Mouse (Mus musculus) megakaryocyte-erythroid progenitor cell, adult 5 weeks (primary cell): ENCODE results near the gene Slc13a3. TPM values are rescaled to one million over a fixed set of nuclear protein-coding genes. Genes with fewer than 3 reads are reported as not detected.

Source experiments
- polyA plus RNA-seq: library from polyadenylated mRNA; stranded (reverse); fragments of >175 nt; gene quantifications from 2 replicates; pipeline ENCODE4 v1.2.3, GENCODE M21; 2012

Slc13a3 gene
- polyA plus RNA-seq: 0.16 and 0.27 TPM in 2 replicates

GRCm38 (mm10) chr2:165473003-165473402 lies at the start of gene Slc13a3:
Gene Slc13a3, minus strand, starts transcription at chr2:165473230.

DNA sequence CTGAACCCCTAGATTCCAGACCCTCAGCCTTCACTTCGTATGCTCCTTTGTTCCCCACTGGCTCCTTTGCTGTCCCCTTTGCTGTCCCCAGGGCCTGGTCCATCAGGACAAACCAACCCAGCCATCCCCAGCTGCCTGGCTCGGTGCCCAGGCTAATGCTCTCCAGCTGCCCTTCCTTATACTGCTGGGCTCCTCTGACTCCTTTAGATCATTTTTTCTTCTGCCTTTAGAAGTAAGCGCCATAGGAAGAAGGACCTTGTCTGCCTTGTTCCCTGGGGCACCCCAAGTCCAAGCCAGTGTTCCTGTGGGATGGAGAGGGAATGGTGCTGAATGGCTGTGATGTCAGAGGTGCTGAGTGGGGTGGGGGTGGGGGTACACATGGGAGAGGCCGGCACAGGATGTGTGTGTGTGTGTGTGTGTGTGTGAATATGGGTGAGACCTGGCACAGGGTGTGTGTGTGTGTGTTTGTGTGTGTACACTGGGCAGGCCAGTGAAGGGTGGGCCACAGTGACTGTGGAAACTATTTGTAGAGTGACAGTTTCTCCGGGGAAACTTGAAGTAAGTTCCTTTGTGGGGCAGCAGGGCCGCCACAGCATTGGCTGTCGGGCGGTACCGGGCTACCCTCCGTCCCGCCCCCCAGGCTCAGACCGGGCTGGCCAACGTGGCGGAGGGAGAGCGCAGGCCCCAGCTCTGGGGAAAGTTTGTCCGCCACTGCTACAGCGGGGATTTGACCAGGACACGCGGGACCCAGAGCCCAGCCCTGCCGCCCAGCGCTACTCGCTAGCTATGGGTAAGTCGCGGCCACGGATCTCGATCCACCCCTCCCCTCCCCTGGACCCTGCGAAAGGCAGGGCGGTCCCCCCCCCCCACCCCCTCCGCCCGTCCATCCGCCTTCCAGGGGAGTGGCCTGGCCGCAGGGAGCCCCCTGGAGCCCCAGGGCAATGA lies 30.5 kb upstream of the Slc13a3 start, which contains the start of gene Slc2a10:
TSS of gene Slc2a10 (plus strand) at position 529 of the 945 bp plus-strand sequence.

GRCm38 (mm10) chr2:165492648-165493553 lies 19.9 kb upstream of the Slc13a3 start, which contains the start of gene Trp53rka:
Gene Trp53rka, minus strand, starts transcription at chr2:165493324.

DNA sequence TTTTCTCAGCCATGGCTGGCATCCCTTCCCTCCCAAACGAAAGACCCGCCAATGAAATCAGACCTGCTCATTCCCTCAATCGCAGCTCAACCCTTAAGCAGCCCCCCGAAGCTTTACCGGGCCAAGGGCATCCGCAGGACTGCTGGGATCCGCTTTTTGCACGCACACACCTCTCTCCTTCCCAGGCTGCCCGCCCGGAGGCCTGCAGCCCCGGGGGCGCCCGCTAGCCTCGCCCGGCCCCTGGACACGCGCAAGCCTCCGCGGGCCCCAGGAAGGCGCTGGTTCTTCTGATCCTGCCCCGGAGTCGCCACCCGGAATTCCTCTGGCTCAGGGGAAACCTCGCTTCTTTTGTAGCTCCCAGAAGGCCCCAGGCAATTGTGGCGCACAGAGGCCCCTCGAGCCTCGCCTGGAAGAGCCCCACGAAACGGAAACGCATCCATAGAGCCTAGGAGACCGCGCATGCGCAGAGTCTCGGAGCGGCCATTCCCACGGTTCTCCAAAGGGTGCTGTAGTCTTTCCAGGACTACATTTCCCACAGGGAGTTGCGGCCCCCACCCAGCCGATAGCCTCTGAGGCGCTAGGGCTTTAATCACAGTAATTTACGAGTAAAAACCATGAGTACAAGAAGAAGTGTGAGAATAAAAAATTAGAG lies 85.1 kb downstream of the Slc13a3 start, which contains the start of gene Zfp334:
TSS of gene Zfp334 (minus strand) at position 416 of the 652 bp plus-strand sequence.

GRCm38 (mm10) chr2:165368496-165368895 lies 104.5 kb downstream of the Slc13a3 start, which contains the start of gene Zfp663:
Gene Zfp663, minus strand, starts transcription at chr2:165368729.

Other genes with a start within 250 kb of the Slc13a3 start
- gene Cdh22, start 238.4 kb downstream of the Slc13a3 start, polyA plus RNA-seq: 0.02 and 0.03 TPM in 2 replicates
- gene Slc35c2, start 185.4 kb downstream of the Slc13a3 start, polyA plus RNA-seq: 151 and 201 TPM in 2 replicates
- 28.1 and 31.4 TPM in 2 replicates for gene Elmo2, start 146.8 kb downstream of the Slc13a3 start, polyA plus RNA-seq
- not detected in 2 replicates for gene Zfp663, start 104.5 kb downstream of the Slc13a3 start, polyA plus RNA-seq
- gene Zfp334, start 85.0 kb downstream of the Slc13a3 start, polyA plus RNA-seq: not detected in 2 replicates
- 0.03 and 0.04 TPM in 2 replicates for gene Ocstamp, start 72.8 kb downstream of the Slc13a3 start, polyA plus RNA-seq
- gene Trp53rka, start 20.1 kb upstream of the Slc13a3 start, polyA plus RNA-seq: 25.9 and 29.9 TPM in 2 replicates
- gene Slc2a10, start 30.6 kb upstream of the Slc13a3 start, polyA plus RNA-seq: 0.03 and 0.18 TPM in 2 replicates
- gene Eya2, start 121.8 kb upstream of the Slc13a3 start, polyA plus RNA-seq: 4.6 and 8.3 TPM in 2 replicates